In the genomic region with DNA sequence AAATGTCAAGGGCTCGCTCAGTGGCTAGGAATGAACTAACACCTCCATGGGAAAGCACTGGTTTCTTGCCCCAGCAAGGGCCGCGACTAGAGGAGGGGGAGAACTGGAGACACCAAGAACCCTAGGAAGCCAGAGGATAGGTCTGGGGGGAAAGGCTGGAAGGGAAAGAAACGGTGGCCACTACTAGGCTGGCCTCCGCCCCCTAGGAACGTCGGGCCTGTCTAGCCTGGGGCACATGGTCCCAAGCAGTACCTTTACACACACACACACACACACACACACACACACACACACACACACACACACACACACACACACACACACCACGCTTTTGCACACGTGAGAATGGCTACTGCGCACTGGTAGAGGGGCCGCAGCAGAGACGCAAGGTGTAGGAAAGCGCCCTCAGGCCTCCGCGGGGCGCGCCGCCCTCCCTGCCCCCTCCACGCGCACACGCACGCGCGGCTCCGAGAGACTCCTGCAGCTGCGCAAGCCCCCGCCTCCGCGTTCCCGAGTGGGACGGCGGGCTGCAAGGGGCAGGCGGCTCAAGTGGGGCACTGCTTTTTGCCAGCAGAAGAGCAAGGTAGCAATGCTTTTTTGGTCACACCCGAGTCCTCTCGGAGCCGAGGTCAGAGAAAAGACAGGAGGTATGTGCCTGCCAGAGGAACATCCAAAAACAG, we compare ENCODE assay signal across 8 mouse cellular contexts.
A peak's percentile ranks its signal among the peaks of the same experiment; 100 is the strongest.
DNase-seq lines count a peak whose midpoint lies in the region; ATAC-seq and TF ChIP-seq lines count a peak whose summit lies in the region.

No protein-coding gene starts in this region.

- H3K4me2 ChIP-seq in embryonic facial prominence, embryonic 12.5 days (replicated peaks), result peak overlapping the region; percentile 98
- peak overlapping the region; percentile 95 for H3K4me2 ChIP-seq in heart, embryonic 16.5 days (ENCODE audit: low read depth, low read length)
- H3K4me2 ChIP-seq in midbrain, embryonic 14.5 days (ENCODE audit: low read length), result peak overlapping the region; percentile 87

- H3ac ChIP-seq in C2C12 (ENCODE audit: control insufficient read depth, insufficient read length, low read depth), result peak overlapping the region; percentile 28

- ATAC-seq in embryonic facial prominence, embryonic 12.5 days (ENCODE audit: insufficient number of reproducible peaks, insufficient read depth, low FRiP score, low TSS enrichment), result peak; percentile 25; the same call in 1 of the 2 replicates
- peak; percentile 25; the same call in 1 of the 2 replicates for ATAC-seq in heart, embryonic 16.5 days (replicated peaks; ENCODE audit: extremely low read depth, insufficient read depth, low FRiP score)
- peak; percentile 41 for ATAC-seq in midbrain, embryonic 14.5 days (ENCODE audit: low FRiP score, low TSS enrichment)
- no peak for ATAC-seq in megakaryocyte progenitor cell, adult 5-6 weeks (replicated peaks; ENCODE audit: poor library complexity)

- peaks cover 55% of the 10 kb centered on the region for H3K4me1 ChIP-seq in embryonic facial prominence, embryonic 12.5 days
- H3K4me1 ChIP-seq in heart, embryonic 16.5 days (ENCODE audit: control insufficient read depth, insufficient read depth, low read length), result peaks cover 64% of the 10 kb centered on the region
- peaks cover 23% of the 10 kb centered on the region for H3K4me1 ChIP-seq in midbrain, embryonic 14.5 days (ENCODE audit: control insufficient read depth, insufficient read depth, low read length)

- H3K36me3 ChIP-seq in C2C12 (ENCODE audit: control insufficient read depth, insufficient read depth), result no peaks in the 10 kb centered on the region
- no peaks in the 10 kb centered on the region for H3K36me3 ChIP-seq in embryonic facial prominence, embryonic 12.5 days
- H3K36me3 ChIP-seq in heart, embryonic 16.5 days (ENCODE audit: control insufficient read depth, insufficient read depth), result no peaks in the 10 kb centered on the region
- no peaks in the 10 kb centered on the region for H3K36me3 ChIP-seq in midbrain, embryonic 14.5 days (ENCODE audit: control insufficient read depth, insufficient read depth, low read length)

- H3K9ac ChIP-seq in embryonic facial prominence, embryonic 12.5 days, result peak overlapping the region; percentile 42
- H3K9ac ChIP-seq in heart, embryonic 16.5 days (ENCODE audit: low read length), result peak overlapping the region; percentile 91
- H3K9ac ChIP-seq in midbrain, embryonic 14.5 days (replicated peaks; ENCODE audit: low read length), result peak overlapping the region; percentile 32

- under 1% methylated on average over 34 of the region's 36 CpGs for WGBS in embryonic facial prominence, embryonic 12.5 days
- 2% methylated on average over 34 of the region's 36 CpGs for WGBS in heart, embryonic 16.5 days
- WGBS in midbrain, embryonic 14.5 days, result under 1% methylated on average over 36 of the region's 36 CpGs

- DNase-seq in NIH3T3 (ENCODE audit: low read depth), result peak; percentile 67
- DNase-seq in layer of hippocampus, postnatal 10 days (ENCODE audit: low spot score in 2 of 2), result peak; percentile 59 to 72
- DNase-seq in midbrain, embryonic 14.5 days, result peak; percentile 85
- DNase-seq in testis, postnatal 10 days (ENCODE audit: low spot score), result peak; percentile 68

- no peak for TF ChIP-seq CTCF in C2C12 (IDR thresholded peaks at IDR 0.05; ENCODE audit: control insufficient read depth, insufficient read depth, insufficient read length)

- H3K79me2 ChIP-seq in C2C12 (ENCODE audit: control insufficient read depth, insufficient read depth), result peaks cover 22% of the 10 kb centered on the region

- H3K4me3 ChIP-seq in C2C12 (ENCODE audit: insufficient read depth, poor library complexity, severe bottlenecking), result peak overlapping the region; percentile 36
- peak overlapping the region; percentile 51 for H3K4me3 ChIP-seq in embryonic facial prominence, embryonic 12.5 days
- peak overlapping the region; percentile 70 for H3K4me3 ChIP-seq in heart, embryonic 16.5 days (ENCODE audit: low read length)
- peak overlapping the region; percentile 46 for H3K4me3 ChIP-seq in midbrain, embryonic 14.5 days (replicated peaks; ENCODE audit: low read depth, low read length)

- H3K27ac ChIP-seq in embryonic facial prominence, embryonic 12.5 days, result peak overlapping the region; percentile 69; the same call in 1 of the 2 replicates
- peak overlapping the region; percentile 96 for H3K27ac ChIP-seq in heart, embryonic 16.5 days (ENCODE audit: low read length)
- H3K27ac ChIP-seq in midbrain, embryonic 14.5 days (replicated peaks; ENCODE audit: low read depth, low read length), result peak overlapping the region; percentile 68

- peaks cover 11% of the 10 kb centered on the region for H3K79me3 ChIP-seq in C2C12 (ENCODE audit: low read depth)

- H3K27me3 ChIP-seq in C2C12 (ENCODE audit: control insufficient read depth, insufficient read depth, insufficient read length), result no peaks in the 10 kb centered on the region
- peaks cover 16% of the 10 kb centered on the region for H3K27me3 ChIP-seq in embryonic facial prominence, embryonic 12.5 days
- no peaks in the 10 kb centered on the region for H3K27me3 ChIP-seq in heart, embryonic 16.5 days (ENCODE audit: control insufficient read depth, insufficient read depth, low read length)
- peaks cover 14% of the 10 kb centered on the region for H3K27me3 ChIP-seq in midbrain, embryonic 14.5 days (ENCODE audit: control insufficient read depth, insufficient read depth, low read length)

- no peaks in the 10 kb centered on the region for H3K9me3 ChIP-seq in embryonic facial prominence, embryonic 12.5 days
- no peaks in the 10 kb centered on the region for H3K9me3 ChIP-seq in heart, embryonic 16.5 days (replicated peaks; ENCODE audit: control insufficient read depth, low read length)
- no peaks in the 10 kb centered on the region for H3K9me3 ChIP-seq in midbrain, embryonic 14.5 days (ENCODE audit: control insufficient read depth, low read length)

TF ChIP-seq in C2C12, 6 proteins besides CTCF, POLR2A, EP300 and RAD21:
- no peak for TF ChIP-seq MAX (IDR thresholded peaks at IDR 0.05)
- no peak for TF ChIP-seq USF1 (IDR thresholded peaks at IDR 0.05; ENCODE audit: low read depth)
- TF ChIP-seq FOSL1 (IDR thresholded peaks at IDR 0.05; ENCODE audit: insufficient read depth, low read length, poor library complexity, severe bottlenecking), result no peak
- TF ChIP-seq MYOD1 (IDR thresholded peaks at IDR 0.05; ENCODE audit: control insufficient read depth, insufficient read length, low read depth), result no peak
- no peak for TF ChIP-seq MYOG (IDR thresholded peaks at IDR 0.05; ENCODE audit: control insufficient read depth, extremely low read depth, insufficient read length)
- TF ChIP-seq CEBPB (IDR thresholded peaks at IDR 0.05; ENCODE audit: low read depth), result no peak
TF ChIP-seq in C2C12: peak in this region for 0.

Comparison
In these comparisons a context has a peak if more than half of its experiments do, and no peak if none do; other contexts are left out.
1. H3K9ac ChIP-seq: peak in every context shown above with its lines; median percentile 91 in heart, embryonic 16.5 days; 42 in embryonic facial prominence, embryonic 12.5 days; 32 in midbrain, embryonic 14.5 days.